Mouse (Mus musculus) lung, embryonic 14.5 days (tissue): ENCODE data around the gene Nppa. TPM values are rescaled to one million over a fixed set of nuclear protein-coding genes. Genes with fewer than 3 reads are reported as not detected.

Experiments
- ATAC-seq: fragments of 200-750 bp; cut with Nextera tagmentation; 2 replicates; pipeline ENCODE4 v1.8.0; 2017; ENCODE audit warnings: mild to moderate bottlenecking, moderate TSS enrichment, moderate library complexity; ENCODE audit not compliant: insufficient read depth
- DNase-seq: peaks from one replicate; pipeline ENCODE4 v3.0.0-alpha.2; 2015
- H3K27ac ChIP-seq: fragments of 300-500 bp; sonication (generic); 2 replicates; pipeline ENCODE4 v1.5.1; 2014; ENCODE audit warnings: low read depth, mild to moderate bottlenecking, moderate library complexity
- H3K27me3 ChIP-seq: fragments of 300-500 bp; sonication (generic); 2 replicates; pipeline ENCODE4 v1.6.1; 2014; ENCODE audit warnings: low read length, control low read depth; ENCODE audit not compliant: insufficient read depth
- H3K36me3 ChIP-seq: fragments of 300-500 bp; sonication (generic); 2 replicates; pipeline ENCODE4 v1.6.1; 2014; ENCODE audit warnings: control low read depth; ENCODE audit not compliant: insufficient read depth
- H3K4me1 ChIP-seq: fragments of 300-500 bp; sonication (generic); 2 replicates; pipeline ENCODE4 v1.6.1; 2014; ENCODE audit warnings: antibody characterized with exemption, control low read depth; ENCODE audit not compliant: insufficient read depth
- H3K4me2 ChIP-seq: fragments of 300-500 bp; sonication (generic); 2 replicates; pipeline ENCODE4 v1.6.1; 2014; ENCODE audit warnings: mild to moderate bottlenecking
- H3K4me3 ChIP-seq: fragments of 300-500 bp; sonication (generic); 2 replicates; pipeline ENCODE4 v1.5.1; 2014; ENCODE audit warnings: low read depth, low read length
- H3K9ac ChIP-seq: fragments of 300-500 bp; sonication (generic); 2 replicates; pipeline ENCODE4 v1.6.1; 2014
- H3K9me3 ChIP-seq: fragments of 300-500 bp; sonication (generic); 2 replicates; pipeline ENCODE4 v1.6.1; 2016; ENCODE audit warnings: low read depth, low read length, control low read depth
- CTCF ChIP-seq: IDR thresholded peaks from 2 replicates; pipeline ENCODE4 v1.5.1; 2016; ENCODE audit warnings: antibody characterized with exemption, low read depth
- WGBS: fragments of 180-500 bp; shearing (Covaris S2); extraction: QIAGEN DNeasy Blood & Tissue Kit; methylation state at CpG from one replicate; pipeline ENCODE4 v1.1.7; 2014; 5-methylcytosine and 5-hydroxymethylcytosine counted together
- polyA plus RNA-seq: library from polyadenylated mRNA; unstranded; fragments of >200 nt; fragmentation: Nextera tagmentation; extraction: Ambion mirVana; gene quantifications from 2 replicates; pipeline ENCODE4 v1.2.1, GENCODE M21; 2014

Gene Nppa
- polyA plus RNA-seq = 17.4 TPM in 1 of 2 replicates, not detected in the other

DNA sequence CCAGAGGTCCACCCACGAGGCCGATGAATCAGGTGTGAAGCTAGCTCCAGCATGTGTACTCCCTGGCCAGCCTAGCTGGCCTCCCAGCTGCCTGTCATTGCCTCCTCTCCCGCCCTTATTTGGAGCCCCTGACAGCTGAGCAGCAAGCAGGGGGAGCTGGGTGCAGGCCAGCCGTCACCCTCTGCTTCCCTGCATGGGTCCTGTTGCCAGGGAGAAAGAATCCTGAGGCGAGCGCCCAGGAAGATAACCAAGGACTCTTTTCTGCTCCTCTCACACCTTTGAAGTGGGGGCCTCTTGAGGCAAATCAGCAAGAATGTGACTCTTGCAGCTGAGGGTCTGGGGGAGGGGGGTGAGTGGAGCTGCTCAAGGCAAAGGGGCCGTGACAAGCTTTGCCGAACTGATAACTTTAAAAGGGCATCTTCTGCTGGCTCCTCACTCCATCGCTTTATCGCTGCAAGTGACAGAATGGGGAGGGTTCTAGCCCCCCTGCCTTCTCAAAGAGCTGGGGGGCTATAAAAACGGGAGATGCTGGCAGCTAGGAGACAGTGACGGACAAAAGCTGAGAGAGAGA, at the start of gene Nppa:
Gene Nppa (plus strand): TSS at position 521 of the 571 bp plus-strand sequence.
- TF ChIP-seq CTCF = no peak
- Histone ChIP-seq H3K9ac (no peak within 1 kb of the TSS), H3K36me3 (peaks cover 4% of the 10 kb centered on the region; the same call in 1 of the 2 replicates), H3K4me3 (no peak within 1 kb of the TSS), H3K4me2 (no peak within 1 kb of the TSS), H3K27me3 (no peaks in the 10 kb centered on the region), H3K27ac (no peak within 1 kb of the TSS), H3K9me3 (no peaks in the 10 kb centered on the region), H3K4me1 (no peaks in the 10 kb centered on the region)
- no peak for DNase-seq
- WGBS = 14% methylated on average over 12 of the region's 12 CpGs
- no peak for ATAC-seq

DNA sequence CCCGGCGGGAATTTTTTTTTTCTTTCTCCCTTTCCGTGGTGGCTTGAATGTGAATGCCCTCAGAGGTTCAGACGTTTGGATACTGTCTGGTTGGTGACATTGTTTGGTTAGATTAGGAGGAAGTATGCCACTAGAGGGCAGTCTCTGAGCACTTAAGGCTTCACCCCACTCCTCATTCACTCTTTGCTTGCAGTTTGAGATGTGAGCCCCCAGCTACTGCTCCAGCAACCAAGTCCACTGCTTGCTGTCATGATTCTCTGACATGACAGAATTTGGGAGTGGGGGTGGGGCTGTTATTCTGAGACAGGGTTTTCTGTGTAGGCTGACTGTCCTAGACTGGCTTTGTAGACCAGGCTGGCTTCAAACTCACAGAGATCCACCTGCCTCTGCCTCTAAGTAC, 46.9 kb upstream of the Nppa start:
- no peak overlapping the region for H3K4me3 ChIP-seq
- ATAC-seq (no peak), DNase-seq (peak; percentile 74)
- H3K9ac ChIP-seq = no peak overlapping the region
- H3K27me3 ChIP-seq = no peaks in the 10 kb centered on the region
- TF ChIP-seq CTCF = peak; percentile 64
- H3K36me3 ChIP-seq = no peaks in the 10 kb centered on the region
- no peak overlapping the region for H3K27ac ChIP-seq
- 9% methylated on average over 4 of the region's 4 CpGs for WGBS
- no peaks in the 10 kb centered on the region for H3K4me1 ChIP-seq
- no peaks in the 10 kb centered on the region for H3K9me3 ChIP-seq
- no peak overlapping the region for H3K4me2 ChIP-seq

DNA sequence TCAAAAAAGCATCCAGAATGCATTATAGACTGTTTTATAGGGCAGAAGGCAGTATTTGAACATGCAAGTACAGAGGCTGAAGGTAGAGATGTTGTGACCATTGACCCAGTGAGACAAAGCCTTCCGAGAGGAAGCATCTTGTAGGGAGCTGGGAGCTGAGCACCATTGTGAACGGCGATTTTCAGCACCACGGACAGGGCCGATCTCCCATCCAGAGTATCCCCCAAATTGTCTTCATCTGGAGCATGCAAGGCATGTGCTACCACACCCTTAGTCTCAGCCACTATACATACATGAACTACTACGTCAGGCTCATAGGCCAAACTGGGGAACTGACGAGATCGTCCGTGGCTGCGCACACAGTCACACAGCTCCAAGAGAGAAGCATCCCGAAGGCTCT, 43.4 kb upstream of the Nppa start:
- WGBS = 39% methylated on average over 11 of the region's 11 CpGs
- no peak for TF ChIP-seq CTCF
- no peak overlapping the region for H3K4me3 ChIP-seq
- H3K27ac ChIP-seq = no peak overlapping the region
- no peak overlapping the region for H3K9ac ChIP-seq
- no peaks in the 10 kb centered on the region for H3K36me3 ChIP-seq
- no peak overlapping the region for H3K4me2 ChIP-seq
- no peaks in the 10 kb centered on the region for H3K4me1 ChIP-seq
- H3K27me3 ChIP-seq = no peaks in the 10 kb centered on the region
- H3K9me3 ChIP-seq = no peaks in the 10 kb centered on the region
- DNase-seq = peak; percentile 80
- no peak for ATAC-seq

DNA sequence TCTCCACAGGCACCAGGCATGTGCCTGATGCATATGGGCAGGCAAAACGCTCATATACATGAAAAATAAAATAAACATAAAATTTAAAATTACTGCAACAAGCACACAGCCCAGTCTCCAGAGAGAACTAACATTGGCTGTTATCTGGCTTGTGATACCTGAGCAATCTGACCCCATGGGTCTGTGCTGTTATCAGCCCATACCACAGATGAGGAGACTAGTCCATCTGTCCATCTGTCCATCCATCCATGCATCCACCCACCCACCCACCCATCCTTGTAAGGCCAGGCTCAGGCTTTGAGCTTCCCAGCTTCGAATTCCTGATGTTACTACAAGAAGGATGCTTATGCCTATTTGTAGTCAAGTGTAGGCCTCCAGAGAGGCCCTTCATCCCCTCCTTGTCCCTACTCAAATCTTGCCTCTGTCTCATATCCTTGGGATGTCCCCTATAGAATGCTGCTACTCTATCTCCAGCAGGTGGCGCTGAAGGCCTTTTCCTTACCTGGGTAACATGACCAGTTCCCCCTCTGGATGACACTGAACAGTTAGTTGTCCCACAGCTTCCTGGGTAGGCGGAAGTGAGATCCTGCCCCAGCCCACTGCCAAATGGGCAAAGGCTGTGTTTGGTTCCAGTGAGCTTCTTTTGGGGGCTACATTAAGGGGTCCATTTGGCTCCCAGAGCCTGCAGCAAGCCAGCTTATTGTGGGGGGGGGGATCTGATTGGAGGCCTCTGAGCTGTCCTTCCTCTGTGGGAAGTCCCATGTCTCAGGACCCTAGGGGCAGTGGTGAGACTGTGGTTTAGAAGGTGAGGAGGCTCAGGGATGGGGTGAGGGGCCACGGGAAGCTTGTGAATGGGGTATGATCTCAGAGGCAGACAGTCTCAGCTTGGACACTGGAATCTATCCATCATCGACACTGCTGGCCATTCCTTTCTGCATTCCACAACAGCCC, 40.4 kb upstream of the Nppa start:
- Histone ChIP-seq H3K4me3 (no peak overlapping the region), H3K9ac (no peak overlapping the region), H3K4me1 (no peaks in the 10 kb centered on the region), H3K27me3 (no peaks in the 10 kb centered on the region), H3K27ac (no peak overlapping the region), H3K9me3 (no peaks in the 10 kb centered on the region), H3K36me3 (no peaks in the 10 kb centered on the region), H3K4me2 (no peak overlapping the region)
- WGBS = 34% methylated on average over 6 of the region's 6 CpGs
- TF ChIP-seq CTCF = peak; percentile 71
- ATAC-seq (peak; percentile 56), DNase-seq (peak; percentile 79)

DNA sequence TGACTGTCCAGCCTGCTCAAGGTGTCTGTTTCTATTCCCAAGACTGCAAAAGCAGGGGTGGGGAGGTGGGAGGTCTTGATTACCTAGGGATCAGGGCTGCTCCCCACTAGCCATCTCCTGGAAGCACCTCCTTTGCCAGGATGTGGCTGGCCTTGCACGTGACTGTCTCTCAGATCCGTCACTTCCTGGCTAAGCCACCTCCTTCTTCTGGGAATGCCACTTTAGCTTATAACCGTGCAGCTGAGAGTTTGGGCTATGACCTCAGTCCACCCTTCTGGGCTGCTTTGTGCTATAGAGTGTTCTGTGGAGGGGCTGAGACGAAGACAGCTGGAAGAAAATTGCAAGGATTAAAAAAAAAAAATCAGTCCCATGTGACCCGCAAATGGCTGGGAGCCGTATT, 37.7 kb upstream of the Nppa start:
- no peak for TF ChIP-seq CTCF
- Histone ChIP-seq H3K4me3 (no peak overlapping the region), H3K36me3 (no peaks in the 10 kb centered on the region), H3K9me3 (no peaks in the 10 kb centered on the region), H3K4me2 (no peak overlapping the region), H3K4me1 (no peaks in the 10 kb centered on the region), H3K27me3 (no peaks in the 10 kb centered on the region), H3K9ac (no peak overlapping the region), H3K27ac (no peak overlapping the region)
- 43% methylated on average over 6 of the region's 6 CpGs for WGBS
- no peak for ATAC-seq
- no peak for DNase-seq

DNA sequence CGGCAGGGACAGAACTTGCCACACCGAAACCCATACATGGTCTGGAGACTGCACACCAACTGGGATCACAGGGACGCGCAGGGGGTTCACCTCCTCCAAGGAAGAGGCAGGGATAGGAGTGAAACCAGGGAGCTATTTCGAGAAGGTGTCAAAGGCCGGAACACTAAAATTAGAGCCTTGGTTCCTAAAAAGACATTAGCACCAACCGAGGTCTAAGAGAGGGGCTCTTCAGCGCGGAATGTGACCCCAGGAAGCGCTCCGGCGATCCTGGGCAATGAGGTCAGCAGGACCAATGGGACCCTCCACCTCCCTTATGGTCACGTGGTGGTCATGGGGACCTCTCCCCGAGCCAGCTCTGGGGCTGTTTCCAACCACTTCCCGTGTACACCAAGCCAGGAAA, 36.9 kb upstream of the Nppa start:
- Histone ChIP-seq H3K4me2 (no peak overlapping the region), H3K9me3 (no peaks in the 10 kb centered on the region), H3K4me3 (no peak overlapping the region), H3K4me1 (no peaks in the 10 kb centered on the region), H3K9ac (no peak overlapping the region), H3K27me3 (no peaks in the 10 kb centered on the region), H3K27ac (no peak overlapping the region), H3K36me3 (no peaks in the 10 kb centered on the region)
- TF ChIP-seq CTCF = no peak
- 82% methylated on average over 15 of the region's 15 CpGs for WGBS
- no peak for DNase-seq
- ATAC-seq = no peak

DNA sequence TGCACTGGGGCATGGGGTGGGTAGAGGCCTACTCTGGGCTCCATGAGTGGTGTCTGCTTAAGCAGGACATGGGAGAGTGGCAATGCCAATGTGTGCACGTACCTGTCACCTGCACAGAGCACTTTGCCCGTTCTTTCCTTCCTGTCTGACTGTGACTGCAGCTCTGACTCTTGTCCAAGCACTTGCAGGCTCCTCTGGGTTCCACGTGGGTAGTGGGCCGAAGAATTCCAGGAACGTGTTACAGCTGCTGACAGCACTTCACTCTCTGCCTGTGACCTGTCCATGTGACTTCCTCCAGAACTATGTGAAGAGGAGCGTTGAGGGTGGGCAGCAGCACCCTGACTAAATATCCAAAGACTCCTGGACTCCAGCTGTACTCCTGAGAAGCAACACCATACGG, 34.8 kb upstream of the Nppa start:
- H3K9ac ChIP-seq = no peak overlapping the region
- no peak overlapping the region for H3K4me2 ChIP-seq
- no peak for TF ChIP-seq CTCF
- no peak overlapping the region for H3K27ac ChIP-seq
- no peaks in the 10 kb centered on the region for H3K4me1 ChIP-seq
- no peaks in the 10 kb centered on the region for H3K9me3 ChIP-seq
- DNase-seq = no peak
- no peak overlapping the region for H3K4me3 ChIP-seq
- no peaks in the 10 kb centered on the region for H3K27me3 ChIP-seq
- H3K36me3 ChIP-seq = no peaks in the 10 kb centered on the region
- ATAC-seq = no peak
- 47% methylated on average over 7 of the region's 7 CpGs for WGBS
